Mouse (Mus musculus) neural tube, embryonic 10.5 days (tissue): ENCODE measurements around the gene Prox2.

ENCODE experiments used
- DNase-seq: peaks from one replicate; pipeline ENCODE4 v3.0.0-alpha.2; 2017; ENCODE audit warnings: low spot score; ENCODE audit errors: extremely low spot score

Prox2 gene

GRCm38 (mm10) chr12:85131361-85131760 is 20.8 kb upstream of the Prox2 start:
- no peak for DNase-seq

GRCm38 (mm10) chr12:85129426-85129978 is 18.9 kb upstream of the Prox2 start:
- no peak for DNase-seq

GRCm38 (mm10) chr12:85126986-85127603 is 16.5 kb upstream of the Prox2 start:
- no peak for DNase-seq

GRCm38 (mm10) chr12:85124751-85125150 is 14.2 kb upstream of the Prox2 start:
- no peak for DNase-seq

GRCm38 (mm10) chr12:85123645-85124044 is 13.1 kb upstream of the Prox2 start:
- DNase-seq, result no peak

- DNase-seq, result no peak
These were observed 12.6 kb upstream of the Prox2 start for GRCm38 (mm10) chr12:85123108-85123530.

GRCm38 (mm10) chr12:85121806-85122459 is 11.4 kb upstream of the Prox2 start:
- no peak for DNase-seq

GRCm38 (mm10) chr12:85115678-85116077 is 5.1 kb upstream of the Prox2 start:
- no peak for DNase-seq

GRCm38 (mm10) chr12:85113917-85114316 is 3.4 kb upstream of the Prox2 start:
- no peak for DNase-seq

GRCm38 (mm10) chr12:85113337-85113736 is 2.8 kb upstream of the Prox2 start:
- no peak for DNase-seq

GRCm38 (mm10) chr12:85112550-85113251 is 2.1 kb upstream of the Prox2 start:
- no peak for DNase-seq

- DNase-seq, result no peak
These were observed 405 bp downstream of the Prox2 start for GRCm38 (mm10) chr12:85110011-85110697.

- no peak for DNase-seq
These were observed 1.1 kb downstream of the Prox2 start for GRCm38 (mm10) chr12:85109426-85109825.

- DNase-seq, result no peak
These were observed 1.9 kb downstream of the Prox2 start for GRCm38 (mm10) chr12:85108643-85109042.

- peak; percentile 36 for DNase-seq
These were observed 4.3 kb downstream of the Prox2 start for GRCm38 (mm10) chr12:85106292-85106691.

GRCm38 (mm10) chr12:85104789-85105188 is 5.8 kb downstream of the Prox2 start:
- DNase-seq, result no peak

- DNase-seq, result no peak
These were observed 7.5 kb downstream of the Prox2 start for GRCm38 (mm10) chr12:85103096-85103495.

- DNase-seq, result no peak
These were observed 8.9 kb downstream of the Prox2 start for GRCm38 (mm10) chr12:85101521-85102106.

- no peak for DNase-seq
These were observed 9.6 kb downstream of the Prox2 start for GRCm38 (mm10) chr12:85101001-85101400.

- no peak for DNase-seq
These were observed 14.7 kb downstream of the Prox2 start for GRCm38 (mm10) chr12:85095859-85096258.

GRCm38 (mm10) chr12:85095146-85095545 is 15.4 kb downstream of the Prox2 start:
- DNase-seq, result no peak
